Mouse (Mus musculus): ENCODE measurements around the gene Rmnd5a. TPM values are rescaled to one million over a fixed set of nuclear protein-coding genes. Genes with fewer than 3 reads are reported as not detected.
"Not testable (repeated sequence)": the region's sequence is repeated elsewhere in the genome, so short reads cannot be mapped to it uniquely, and the experiment has no call there.

Rmnd5a gene
- total and polyA plus RNA-seq, 2 experiments from 2014 or later: 6.4 to 55.6 TPM

- no peak overlapping the region for H3K9ac ChIP-seq
- H3K36me3 ChIP-seq (ENCODE audit: insufficient read depth): no peaks in the 10 kb centered on the region
- no peaks in the 10 kb centered on the region for H3K27me3 ChIP-seq (ENCODE audit: insufficient read depth, low read length)
- H3K27ac ChIP-seq (ENCODE audit: low read depth, low read length): no peak overlapping the region
- no peak overlapping the region for H3K4me2 ChIP-seq (ENCODE audit: low read depth)
- H3K4me3 ChIP-seq (ENCODE audit: low read depth, low read length): no peak overlapping the region
- ATAC-seq: no peak
- H3K9me3 ChIP-seq (ENCODE audit: low read length): no peaks in the 10 kb centered on the region
- DNase-seq: no peak
- no peak for TF ChIP-seq CTCF (IDR thresholded peaks at IDR 0.05; ENCODE audit: low read depth)
- H3K4me1 ChIP-seq (ENCODE audit: insufficient read depth): no peaks in the 10 kb centered on the region
- 79% methylated on average over 8 of the region's 8 CpGs for WGBS
Observed at GRCm38 (mm10) chr6:71457956-71458608, 17.6 kb upstream of the Rmnd5a start.

DNA sequence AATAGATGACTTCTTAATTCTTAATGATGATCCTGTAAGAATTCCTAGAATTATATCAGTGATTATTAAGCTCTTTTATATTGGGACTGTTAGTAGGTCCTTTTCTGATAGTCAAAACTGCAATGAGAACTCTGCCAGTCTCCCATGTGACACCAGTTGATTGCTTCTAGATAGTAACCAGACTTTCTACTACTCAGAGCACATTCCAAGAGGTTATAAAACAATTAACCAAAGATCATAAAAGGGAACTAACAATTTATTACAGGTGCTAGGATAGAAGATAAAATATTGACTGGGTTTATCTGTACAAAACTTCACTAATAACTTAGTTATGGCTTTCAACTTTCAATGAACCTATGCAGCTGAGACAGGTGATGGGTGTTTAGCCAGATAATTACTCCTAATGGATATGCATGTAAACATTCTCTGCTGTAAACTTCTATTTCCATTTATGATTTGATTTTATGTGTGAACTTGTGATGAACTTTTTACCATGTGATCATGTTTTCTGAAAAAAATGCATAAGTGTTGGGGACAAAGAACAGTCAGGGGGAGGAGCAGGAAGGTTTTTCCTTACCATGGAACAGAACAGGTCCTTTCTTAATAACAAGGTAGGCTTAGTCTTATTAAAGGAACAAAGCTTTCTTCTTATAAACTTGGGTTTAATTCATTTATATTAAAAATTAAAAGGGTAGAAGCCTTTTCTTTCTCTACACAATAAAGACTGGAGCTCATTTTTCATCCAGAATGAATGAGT lies 13.7 kb upstream of the Rmnd5a start:
- not testable (repeated sequence) for H3K27ac ChIP-seq (ENCODE audit: low read depth, low read length); H3K36me3 ChIP-seq (ENCODE audit: insufficient read depth); H3K4me2 ChIP-seq (ENCODE audit: low read depth); H3K9ac ChIP-seq; DNase-seq; ATAC-seq; H3K9me3 ChIP-seq (ENCODE audit: low read length); H3K4me3 ChIP-seq (ENCODE audit: low read depth, low read length); H3K4me1 ChIP-seq (ENCODE audit: insufficient read depth); H3K27me3 ChIP-seq (ENCODE audit: insufficient read depth, low read length)

DNA sequence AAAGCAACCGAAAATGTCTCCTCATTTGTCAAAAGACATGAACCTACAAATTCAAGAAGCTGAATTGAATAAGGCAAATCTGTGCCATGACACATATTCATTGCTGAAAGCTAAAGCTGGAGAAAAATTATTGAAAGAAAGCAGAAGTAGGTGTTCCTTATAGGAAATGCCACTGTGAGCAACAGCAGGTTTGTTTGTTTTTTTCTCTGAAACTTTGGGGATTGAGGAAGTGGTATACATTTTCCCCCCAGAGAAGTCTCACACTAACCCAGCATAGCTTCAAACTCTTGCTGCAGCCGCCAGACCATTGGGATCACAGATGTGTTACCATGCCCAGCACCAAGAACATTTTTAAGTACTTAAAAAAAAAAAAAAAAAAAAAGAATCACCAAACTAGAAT lies 12.4 kb upstream of the Rmnd5a start:
- Histone ChIP-seq H3K9me3 (ENCODE audit: low read length) (no peaks in the 10 kb centered on the region), H3K4me1 (ENCODE audit: insufficient read depth) (no peaks in the 10 kb centered on the region), H3K27ac (ENCODE audit: low read depth, low read length) (no peak overlapping the region), H3K4me2 (ENCODE audit: low read depth) (no peak overlapping the region), H3K9ac (no peak overlapping the region), H3K36me3 (ENCODE audit: insufficient read depth) (no peaks in the 10 kb centered on the region), H3K27me3 (ENCODE audit: insufficient read depth, low read length) (no peaks in the 10 kb centered on the region), H3K4me3 (ENCODE audit: low read depth, low read length) (no peak overlapping the region)
- DNase-seq (no peak), ATAC-seq (no peak)
- 83% methylated on average over 2 of the region's 2 CpGs for WGBS
- TF ChIP-seq CTCF (IDR thresholded peaks at IDR 0.05; ENCODE audit: low read depth): no peak

DNA sequence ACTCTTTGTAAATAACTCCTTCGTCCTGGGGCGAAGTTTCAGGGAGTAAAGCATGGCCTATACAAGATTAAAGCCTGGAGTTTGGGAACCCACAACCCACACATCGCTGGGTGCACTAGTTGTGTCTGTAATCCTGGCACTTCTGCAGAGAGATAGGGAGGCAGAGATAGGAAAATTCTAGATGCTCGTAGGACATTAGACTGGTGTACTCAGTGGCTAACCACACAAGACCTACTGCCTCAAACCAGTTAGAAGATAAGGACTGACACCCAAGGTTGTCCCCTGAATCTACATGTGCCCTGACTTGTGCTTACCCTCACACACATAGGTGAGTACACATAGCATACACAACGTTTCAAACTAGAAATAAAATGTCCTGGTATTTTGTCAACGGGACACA lies 5.1 kb upstream of the Rmnd5a start:
- H3K4me2 ChIP-seq (ENCODE audit: low read depth): no peak overlapping the region

DNA sequence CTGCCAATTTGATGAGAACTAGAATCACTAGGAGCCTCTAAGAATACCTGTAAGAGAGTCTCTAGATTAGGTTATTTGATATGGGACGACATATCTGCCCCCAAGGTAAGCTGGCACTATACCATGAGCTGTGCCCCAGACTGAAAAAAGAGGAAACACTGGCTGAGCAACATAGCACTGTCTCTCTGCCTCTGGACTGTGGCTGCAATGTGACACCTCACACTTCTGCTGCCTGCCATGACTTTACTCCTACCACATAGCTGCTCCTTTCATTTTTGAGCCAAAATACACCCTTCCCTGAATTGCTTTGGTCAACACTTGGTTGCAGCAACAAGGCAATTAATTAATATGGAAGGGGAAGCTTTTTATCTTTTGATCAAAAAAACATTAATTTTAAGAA lies 4.3 kb upstream of the Rmnd5a start:
- WGBS: 72% methylated on average over 1 of the region's 1 CpGs
- Histone ChIP-seq H3K27ac (ENCODE audit: low read depth, low read length) (no peak overlapping the region), H3K4me2 (ENCODE audit: low read depth) (no peak overlapping the region), H3K9me3 (ENCODE audit: low read length) (no peaks in the 10 kb centered on the region), H3K4me1 (ENCODE audit: insufficient read depth) (peaks cover 8% of the 10 kb centered on the region), H3K27me3 (ENCODE audit: insufficient read depth, low read length) (no peaks in the 10 kb centered on the region), H3K4me3 (ENCODE audit: low read depth, low read length) (no peak overlapping the region), H3K9ac (no peak overlapping the region), H3K36me3 (ENCODE audit: insufficient read depth) (no peaks in the 10 kb centered on the region)
- DNase-seq (no peak), ATAC-seq (no peak)
- TF ChIP-seq CTCF (IDR thresholded peaks at IDR 0.05; ENCODE audit: low read depth): no peak

More for the DNA sequence above, 5.1 kb upstream of the Rmnd5a start:
- no peak overlapping the region for H3K27ac ChIP-seq (ENCODE audit: low read depth, low read length)
- TF ChIP-seq CTCF (IDR thresholded peaks at IDR 0.05; ENCODE audit: low read depth): no peak
- H3K36me3 ChIP-seq (ENCODE audit: insufficient read depth): no peaks in the 10 kb centered on the region
- H3K27me3 ChIP-seq (ENCODE audit: insufficient read depth, low read length): no peaks in the 10 kb centered on the region
- H3K9ac ChIP-seq: no peak overlapping the region
- no peak for ATAC-seq
- WGBS: 86% methylated on average over 6 of the region's 6 CpGs
- no peak overlapping the region for H3K4me3 ChIP-seq (ENCODE audit: low read depth, low read length)
- H3K4me1 ChIP-seq (ENCODE audit: insufficient read depth): peaks cover 8% of the 10 kb centered on the region
- no peaks in the 10 kb centered on the region for H3K9me3 ChIP-seq (ENCODE audit: low read length)
- DNase-seq: no peak

DNA sequence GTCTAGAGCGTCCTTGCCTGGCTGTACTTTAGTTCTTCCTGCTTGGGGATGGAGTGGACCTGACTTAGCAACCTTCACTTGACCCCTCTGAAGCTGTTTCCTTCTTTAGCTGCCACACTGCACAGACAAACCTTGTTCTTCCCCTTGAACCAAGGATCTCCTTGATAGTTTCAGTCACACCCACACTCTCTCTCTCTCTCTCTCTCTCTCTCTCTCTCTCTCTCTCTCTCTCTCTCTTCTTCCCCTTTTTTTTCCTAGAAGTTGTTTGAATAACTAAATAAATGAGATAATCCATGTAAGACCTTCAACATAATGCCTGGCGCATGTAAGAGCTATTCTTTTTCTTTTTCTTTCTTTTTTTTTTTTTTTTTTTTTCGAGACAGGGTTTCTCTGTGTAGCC lies 1.7 kb upstream of the Rmnd5a start:
- TF ChIP-seq CTCF (IDR thresholded peaks at IDR 0.05; ENCODE audit: low read depth): no peak
- H3K4me2 ChIP-seq (ENCODE audit: low read depth): no peak overlapping the region
- peaks cover 24% of the 10 kb centered on the region for H3K4me1 ChIP-seq (ENCODE audit: insufficient read depth)
- H3K9ac ChIP-seq: no peak overlapping the region
- no peaks in the 10 kb centered on the region for H3K36me3 ChIP-seq (ENCODE audit: insufficient read depth)
- H3K4me3 ChIP-seq (ENCODE audit: low read depth, low read length): no peak overlapping the region
- DNase-seq (no peak), ATAC-seq (no peak)
- whole genome bisulfite sequencing: 74% methylated on average over 3 of the region's 3 CpGs
- H3K27me3 ChIP-seq (ENCODE audit: insufficient read depth, low read length): no peaks in the 10 kb centered on the region
- H3K27ac ChIP-seq (ENCODE audit: low read depth, low read length): peak overlapping the region; percentile 97; the same call in 1 of the 2 replicates
- no peaks in the 10 kb centered on the region for H3K9me3 ChIP-seq (ENCODE audit: low read length)

DNA sequence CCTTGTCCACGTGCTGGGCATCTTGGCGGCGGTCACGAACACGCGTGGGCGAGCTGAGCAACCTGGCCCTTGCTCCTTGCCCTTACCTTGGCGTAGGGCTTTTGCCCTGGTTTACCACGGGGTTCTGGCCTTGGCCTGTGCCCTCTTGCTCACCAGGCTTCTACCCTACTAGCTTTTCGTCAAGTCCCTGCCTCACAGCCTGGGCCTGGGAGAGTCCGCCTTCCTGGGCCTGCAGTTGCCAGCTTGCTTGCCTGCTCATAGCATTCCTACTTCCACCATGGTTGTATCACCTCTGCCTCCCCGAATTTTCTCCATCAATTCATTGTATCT lies 779 bp upstream of the Rmnd5a start:
- peak; percentile 0 for ATAC-seq
- Histone ChIP-seq H3K4me2 (ENCODE audit: low read depth) (peak overlapping the region; percentile 81), H3K9ac (peak overlapping the region; percentile 75), H3K4me3 (ENCODE audit: low read depth, low read length) (peak overlapping the region; percentile 95), H3K27ac (ENCODE audit: low read depth, low read length) (peak overlapping the region; percentile 97), H3K4me1 (ENCODE audit: insufficient read depth) (peaks cover 33% of the 10 kb centered on the region), H3K36me3 (ENCODE audit: insufficient read depth) (no peaks in the 10 kb centered on the region), H3K9me3 (ENCODE audit: low read length) (no peaks in the 10 kb centered on the region), H3K27me3 (ENCODE audit: insufficient read depth, low read length) (no peaks in the 10 kb centered on the region)
- TF ChIP-seq CTCF (IDR thresholded peaks at IDR 0.05; ENCODE audit: low read depth): no peak
- no peak for DNase-seq
- WGBS: 3% methylated on average over 12 of the region's 12 CpGs

All from forebrain, postnatal 0 days (tissue).